Mouse (Mus musculus) limb, embryonic 11.5 days (tissue): ENCODE data around the gene Sdr39u1. TPM values are rescaled to one million over a fixed set of nuclear protein-coding genes. Genes with fewer than 3 reads are reported as not detected.

ENCODE experiments used
- ATAC-seq: fragments of 200-750 bp; cut with Nextera tagmentation; 2 replicates; pipeline ENCODE4 v1.8.0; 2017; ENCODE audit warnings: low read depth; ENCODE audit not compliant: insufficient number of reproducible peaks, low FRiP score, low TSS enrichment
- DNase-seq: peaks from one replicate; pipeline ENCODE4 v3.0.0-alpha.2; 2015; ENCODE audit warnings: low spot score
- H3K27ac ChIP-seq: fragments of 300-500 bp; sonication (generic); replicated peaks from 2 replicates; pipeline ENCODE4 v1.5.1; 2014; ENCODE audit warnings: low read depth, mild to moderate bottlenecking, low read length
- H3K27me3 ChIP-seq: fragments of 300-500 bp; sonication (generic); 2 replicates; pipeline ENCODE4 v1.6.1; 2014; ENCODE audit warnings: mild to moderate bottlenecking, low read length, mixed read lengths; ENCODE audit not compliant: control insufficient read depth, insufficient read depth
- H3K36me3 ChIP-seq: fragments of 300-500 bp; sonication (generic); 2 replicates; pipeline ENCODE4 v1.6.1; 2014; ENCODE audit warnings: mild to moderate bottlenecking, low read length, moderate library complexity, mixed read lengths; ENCODE audit not compliant: control insufficient read depth, insufficient read depth
- H3K4me1 ChIP-seq: fragments of 300-500 bp; sonication (generic); 2 replicates; pipeline ENCODE4 v1.6.1; 2014; ENCODE audit warnings: low read length, mixed read lengths; ENCODE audit not compliant: control insufficient read depth, insufficient read depth
- H3K4me2 ChIP-seq: fragments of 300-500 bp; sonication (generic); 2 replicates; pipeline ENCODE4 v1.6.1; 2014; ENCODE audit warnings: low read depth, mild to moderate bottlenecking, moderate library complexity; ENCODE audit not compliant: severe bottlenecking
- H3K4me3 ChIP-seq: fragments of 300-500 bp; sonication (generic); 2 replicates; pipeline ENCODE4 v1.5.1; 2014; ENCODE audit warnings: low read depth, low read length
- H3K9ac ChIP-seq: fragments of 300-500 bp; sonication (generic); 2 replicates; pipeline ENCODE4 v1.6.1; 2014; ENCODE audit warnings: mild to moderate bottlenecking, low read length
- H3K9me3 ChIP-seq: fragments of 300-500 bp; sonication (generic); 2 replicates; pipeline ENCODE4 v1.6.1; 2016; ENCODE audit warnings: low read length; ENCODE audit not compliant: control insufficient read depth
- WGBS: fragments of 180-500 bp; shearing (Covaris S2); extraction: QIAGEN DNeasy Blood & Tissue Kit; methylation state at CpG from one replicate; pipeline ENCODE4 v1.1.7; 2014; 5-methylcytosine and 5-hydroxymethylcytosine counted together
- polyA plus RNA-seq: library from polyadenylated mRNA; unstranded; fragments of >200 nt; fragmentation: Nextera tagmentation; extraction: Ambion mirVana; gene quantifications from 2 replicates; pipeline ENCODE4 v1.2.1, GENCODE M21; 2014

Gene Sdr39u1
- polyA plus RNA-seq: 67.2 and 70.2 TPM in 2 replicates

DNA sequence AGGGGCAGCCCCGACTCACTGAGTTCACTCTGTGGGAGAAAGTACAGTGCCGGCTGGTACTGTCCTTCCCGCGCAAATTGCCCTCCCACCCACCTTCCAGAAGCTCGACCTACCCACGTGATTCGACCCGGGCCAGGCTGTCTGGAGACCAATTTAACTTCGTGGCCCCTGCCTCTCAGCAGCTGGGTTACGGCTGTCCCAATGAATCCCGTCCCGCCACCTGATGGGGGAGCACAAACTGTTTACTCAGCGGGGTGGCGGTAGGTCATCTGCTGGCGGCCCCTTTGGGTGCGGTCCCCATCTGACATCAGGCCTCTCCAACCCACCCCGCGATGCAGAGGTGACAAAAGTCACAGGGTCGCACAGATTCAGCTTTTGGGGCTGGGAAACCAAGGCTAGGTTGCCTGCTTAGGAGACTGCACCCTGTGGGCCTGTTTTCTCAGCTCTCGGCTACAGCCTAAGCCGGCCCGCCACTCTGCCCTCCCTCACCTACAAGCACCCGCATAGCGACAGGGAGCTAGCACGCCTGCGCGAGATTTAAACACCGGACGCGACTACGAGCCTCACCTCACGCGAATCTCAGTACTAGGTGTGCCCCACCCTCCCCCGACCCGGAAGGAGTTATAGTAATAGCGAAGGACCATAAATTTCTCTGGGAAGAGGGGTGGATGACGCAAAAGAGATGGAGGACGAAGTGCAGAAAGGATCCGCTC, at the start of gene Sdr39u1:
TSS of gene Sdr39u1 (minus strand) at position 593 of the 713 bp plus-strand sequence.
- DNase-seq: peak; percentile 90
- Histone ChIP-seq H3K27me3 (no peaks in the 10 kb centered on the region), H3K9ac (peak within 1 kb of the TSS; percentile 73), H3K4me1 (peaks cover 14% of the 10 kb centered on the region; the same call in 1 of the 2 replicates), H3K9me3 (no peaks in the 10 kb centered on the region), H3K36me3 (peaks cover 24% of the 10 kb centered on the region), H3K4me3 (peak within 1 kb of the TSS; percentile 40), H3K27ac (peak within 1 kb of the TSS; percentile 75), H3K4me2 (peak within 1 kb of the TSS; percentile 67)
- ATAC-seq: peak; percentile 87
- WGBS: 1% methylated on average over 39 of the region's 39 CpGs

- no peak for DNase-seq
- 81% methylated on average over 2 of the region's 2 CpGs for WGBS
These were observed 46.3 kb upstream of the Sdr39u1 start for GRCm38 (mm10) chr14:55946269-55946969.

GRCm38 (mm10) chr14:55944575-55944974, 44.5 kb upstream of the Sdr39u1 start, which contains the start of gene Cma1:
Cma1 (minus strand) TSS chr14:55944675.
- Histone ChIP-seq H3K9ac (no peak within 1 kb of the TSS), H3K9me3 (no peaks in the 10 kb centered on the region), H3K36me3 (no peaks in the 10 kb centered on the region), H3K27me3 (no peaks in the 10 kb centered on the region), H3K4me3 (no peak within 1 kb of the TSS), H3K4me2 (no peak within 1 kb of the TSS), H3K27ac (no peak within 1 kb of the TSS), H3K4me1 (no peaks in the 10 kb centered on the region)
- ATAC-seq (no peak), DNase-seq (no peak)
- 80% methylated on average over 4 of the region's 4 CpGs for WGBS

More at GRCm38 (mm10) chr14:55946269-55946969, 46.3 kb upstream of the Sdr39u1 start:
- no peak overlapping the region for H3K4me2 ChIP-seq
- no peaks in the 10 kb centered on the region for H3K27me3 ChIP-seq
- H3K27ac ChIP-seq: no peak overlapping the region
- no peaks in the 10 kb centered on the region for H3K36me3 ChIP-seq
- no peak overlapping the region for H3K9ac ChIP-seq
- no peaks in the 10 kb centered on the region for H3K4me1 ChIP-seq
- H3K9me3 ChIP-seq: no peaks in the 10 kb centered on the region
- no peak overlapping the region for H3K4me3 ChIP-seq
- ATAC-seq: no peak

GRCm38 (mm10) chr14:55943601-55944000, 43.5 kb upstream of the Sdr39u1 start:
- H3K27me3 ChIP-seq: no peaks in the 10 kb centered on the region
- WGBS: 83% methylated on average over 11 of the region's 11 CpGs
- no peaks in the 10 kb centered on the region for H3K4me1 ChIP-seq
- H3K36me3 ChIP-seq: no peaks in the 10 kb centered on the region
- ATAC-seq (no peak), DNase-seq (no peak)
- no peaks in the 10 kb centered on the region for H3K9me3 ChIP-seq
- no peak overlapping the region for H3K4me3 ChIP-seq
- no peak overlapping the region for H3K4me2 ChIP-seq
- no peak overlapping the region for H3K27ac ChIP-seq
- no peak overlapping the region for H3K9ac ChIP-seq

DNA sequence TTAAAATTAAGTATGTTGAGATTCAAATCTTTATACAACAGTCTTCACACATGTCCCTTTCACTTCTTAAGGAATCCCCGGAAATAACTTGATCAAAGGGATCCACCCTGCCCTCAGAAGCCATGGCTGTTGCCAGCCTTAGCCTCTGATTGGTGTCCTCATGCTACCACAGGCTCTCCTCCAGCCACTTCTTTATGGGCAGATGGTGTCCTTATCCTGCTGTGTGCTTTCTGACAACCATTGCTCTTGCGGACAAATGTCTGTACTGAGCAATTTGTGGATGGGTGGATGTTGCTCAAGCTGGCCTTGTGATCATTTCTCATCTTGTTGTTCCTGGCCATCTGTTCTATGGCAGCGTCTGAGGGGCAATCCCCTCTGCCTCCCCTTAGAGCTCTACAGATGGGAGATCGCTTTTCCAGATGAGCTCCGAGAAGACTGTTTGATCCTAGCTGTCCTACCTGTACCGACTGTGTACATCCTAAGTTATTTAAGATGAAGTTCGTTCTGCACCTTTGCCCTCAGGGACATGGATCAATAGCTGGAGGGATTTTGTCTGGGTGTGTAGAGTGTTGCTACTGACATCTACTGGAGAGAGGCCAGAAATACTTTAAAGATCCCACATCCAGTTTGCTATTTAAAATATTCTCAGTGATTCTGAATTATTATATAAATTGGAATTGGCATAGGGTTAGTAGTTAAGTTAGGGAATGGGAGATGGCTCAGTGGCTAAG, 40.1 kb upstream of the Sdr39u1 start:
- DNase-seq (no peak), ATAC-seq (no peak)
- Histone ChIP-seq H3K4me3 (no peak overlapping the region), H3K4me2 (no peak overlapping the region), H3K27me3 (no peaks in the 10 kb centered on the region), H3K36me3 (no peaks in the 10 kb centered on the region), H3K27ac (no peak overlapping the region), H3K9me3 (no peaks in the 10 kb centered on the region), H3K9ac (no peak overlapping the region), H3K4me1 (no peaks in the 10 kb centered on the region)
- WGBS: 19% methylated on average over 7 of the region's 7 CpGs

DNA sequence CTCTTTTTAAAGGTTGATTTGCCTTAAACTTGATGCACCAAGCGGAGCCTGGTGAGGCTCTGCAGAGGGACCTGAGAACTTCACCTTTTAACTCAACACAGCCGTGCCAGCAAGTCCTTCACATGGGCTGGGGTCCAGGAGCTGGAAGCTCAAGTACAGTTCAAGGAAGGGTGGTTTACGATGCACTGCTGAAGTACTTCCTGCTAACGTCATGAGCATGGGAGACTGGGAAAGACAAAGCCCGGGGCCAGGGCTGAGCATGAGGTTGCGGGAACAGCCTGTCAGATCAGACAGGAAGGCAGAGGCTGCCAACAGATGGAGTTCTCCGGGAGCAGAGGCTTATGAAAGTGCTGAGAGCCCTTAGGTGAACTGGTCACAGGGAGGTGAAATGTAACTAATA, 33.5 kb upstream of the Sdr39u1 start:
- H3K27ac ChIP-seq: no peak overlapping the region
- no peaks in the 10 kb centered on the region for H3K4me1 ChIP-seq
- H3K4me3 ChIP-seq: no peak overlapping the region
- WGBS: 20% methylated on average over 7 of the region's 7 CpGs
- no peak for ATAC-seq
- H3K36me3 ChIP-seq: no peaks in the 10 kb centered on the region
- H3K27me3 ChIP-seq: no peaks in the 10 kb centered on the region
- no peak overlapping the region for H3K9ac ChIP-seq
- DNase-seq: peak; percentile 53
- no peak overlapping the region for H3K4me2 ChIP-seq
- no peaks in the 10 kb centered on the region for H3K9me3 ChIP-seq

GRCm38 (mm10) chr14:55929263-55929997, 29.3 kb upstream of the Sdr39u1 start:
- ATAC-seq (no peak), DNase-seq (no peak)
- WGBS: 22% methylated on average over 12 of the region's 12 CpGs

GRCm38 (mm10) chr14:55926847-55927246, 26.8 kb upstream of the Sdr39u1 start:
- Histone ChIP-seq H3K27ac (no peak overlapping the region), H3K4me3 (no peak overlapping the region), H3K4me1 (no peaks in the 10 kb centered on the region), H3K4me2 (no peak overlapping the region), H3K9ac (no peak overlapping the region), H3K27me3 (no peaks in the 10 kb centered on the region), H3K36me3 (no peaks in the 10 kb centered on the region), H3K9me3 (no peaks in the 10 kb centered on the region)
- DNase-seq (no peak), ATAC-seq (no peak)
- 89% methylated on average over 4 of the region's 4 CpGs for WGBS

More at GRCm38 (mm10) chr14:55929263-55929997, 29.3 kb upstream of the Sdr39u1 start:
- no peak overlapping the region for H3K27ac ChIP-seq
- H3K4me3 ChIP-seq: no peak overlapping the region
- no peak overlapping the region for H3K9ac ChIP-seq
- no peaks in the 10 kb centered on the region for H3K27me3 ChIP-seq
- no peaks in the 10 kb centered on the region for H3K36me3 ChIP-seq
- no peaks in the 10 kb centered on the region for H3K9me3 ChIP-seq
- H3K4me1 ChIP-seq: no peaks in the 10 kb centered on the region
- no peak overlapping the region for H3K4me2 ChIP-seq
